Mouse (Mus musculus): ENCODE measurements around the gene Fam19a5.

Gene Fam19a5

DNA sequence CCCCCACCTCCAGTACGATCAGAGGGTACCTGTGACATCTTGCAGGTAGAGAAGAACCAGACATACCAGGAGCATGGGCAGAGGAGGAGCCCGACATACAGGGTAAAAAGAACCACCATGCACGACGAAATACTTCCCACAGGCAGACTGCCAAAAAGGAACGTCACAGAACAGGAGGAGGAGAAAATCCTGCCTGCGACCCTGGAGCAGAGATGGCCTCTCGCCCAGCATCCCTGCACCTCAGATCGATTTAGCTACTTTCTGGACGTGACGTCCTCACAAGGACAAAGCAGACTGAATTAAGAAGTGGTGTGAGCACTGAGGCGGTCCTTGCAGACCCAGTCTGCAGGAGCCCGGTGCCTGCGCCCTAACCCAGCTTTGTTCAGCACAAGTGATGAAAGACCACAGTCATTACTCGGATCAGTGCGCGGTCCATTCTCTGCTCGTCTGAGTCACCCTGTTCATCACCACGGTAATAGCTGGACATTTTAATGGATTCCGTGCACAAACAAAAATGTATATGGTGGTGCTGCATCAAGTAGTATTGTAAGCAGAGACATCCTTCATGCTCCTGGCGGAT is 182.6 kb downstream of the Fam19a5 start:
- no peak for DNase-seq (ENCODE audit: low spot score in 2 of 2)

DNA sequence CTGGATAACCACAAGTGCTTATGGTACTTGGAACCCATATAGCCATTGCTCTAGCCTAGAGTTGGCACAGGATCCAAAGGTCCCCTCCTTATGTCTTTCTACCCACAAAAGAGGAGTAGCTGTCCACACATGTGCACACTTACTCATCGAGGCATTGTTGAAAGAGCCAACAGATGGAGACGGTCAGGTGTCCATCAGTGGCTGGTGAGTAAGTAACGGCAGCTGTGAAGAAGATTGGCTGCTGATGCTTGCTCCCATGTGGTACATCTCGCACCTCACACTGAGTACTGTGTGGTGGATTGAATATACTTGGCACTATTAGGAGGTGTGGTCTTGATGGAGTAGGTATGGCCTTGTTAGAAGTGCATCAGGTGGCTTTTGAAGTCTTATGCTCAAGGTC is 192.2 kb downstream of the Fam19a5 start:
- DNase-seq (ENCODE audit: low spot score in 2 of 2) = no peak

GRCm38 (mm10) chr15:87755482-87755881 is 211.4 kb downstream of the Fam19a5 start:
- DNase-seq (ENCODE audit: low spot score in 2 of 2) = no peak

GRCm38 (mm10) chr15:87765876-87766275 is 221.8 kb downstream of the Fam19a5 start:
- DNase-seq (ENCODE audit: low spot score in 2 of 2) = no peak

DNA sequence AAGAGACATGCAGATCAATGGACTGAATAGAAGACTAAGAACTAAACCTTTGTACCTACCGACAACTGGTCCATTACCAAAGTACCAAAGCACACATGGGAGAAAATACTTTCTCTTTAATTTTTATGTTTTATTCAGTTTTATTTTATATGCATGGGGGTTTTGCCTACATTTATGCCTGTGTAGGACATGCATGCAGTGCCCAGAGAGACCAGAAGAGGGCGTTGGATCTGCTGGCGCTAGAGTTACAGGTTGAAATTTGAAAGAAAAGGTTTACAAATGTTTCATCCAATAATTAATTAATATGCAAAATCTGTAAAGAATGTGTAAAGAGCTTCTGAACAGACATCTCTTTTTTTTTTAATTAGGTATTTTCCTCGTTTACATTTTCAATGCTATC is 229.9 kb downstream of the Fam19a5 start:
- DNase-seq (ENCODE audit: low spot score in 2 of 2) = no peak

GRCm38 (mm10) chr15:87783331-87783730 is 239.2 kb downstream of the Fam19a5 start:
- DNase-seq (ENCODE audit: low spot score in 2 of 2) = no peak

- no peak for DNase-seq (ENCODE audit: low spot score in 2 of 2)
These were observed 245.6 kb downstream of the Fam19a5 start for GRCm38 (mm10) chr15:87789671-87790070.

GRCm38 (mm10) chr15:87793661-87794060 is 249.6 kb downstream of the Fam19a5 start:
- no peak for DNase-seq (ENCODE audit: low spot score in 2 of 2)

DNA sequence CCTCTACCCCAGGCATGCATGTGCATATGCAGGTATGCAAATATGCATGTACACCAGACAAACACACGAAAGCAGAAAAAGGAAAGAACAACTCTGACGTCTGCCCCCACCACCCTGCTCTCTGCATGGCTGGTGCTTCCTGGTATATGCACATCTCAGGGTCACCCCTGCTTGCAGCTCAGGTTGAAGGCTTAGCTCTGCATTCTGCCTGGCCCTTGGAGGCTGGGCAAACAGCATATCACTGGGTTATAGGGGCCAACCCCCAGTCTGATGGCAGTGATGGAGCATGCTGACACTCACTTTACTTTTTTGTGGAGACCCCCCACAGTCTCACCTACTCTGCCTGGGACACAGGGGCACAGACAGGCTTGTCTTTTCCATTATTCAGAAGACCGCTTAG is 252.5 kb downstream of the Fam19a5 start:
- no peak for DNase-seq (ENCODE audit: low spot score in 2 of 2)

Measured in frontal cortex, postnatal 10 days (tissue).